In genomic region chr5:123744358-123744757, GRCm38 (mm10) we compare ENCODE assay signal across 17 mouse cellular contexts. TPM values are rescaled to one million over a fixed set of nuclear protein-coding genes. Genes with fewer than 3 reads are reported as not detected.
A peak's percentile ranks its signal among the peaks of the same experiment; 100 is the strongest.
DNase-seq lines count a peak whose midpoint lies in the region; TF ChIP-seq lines count a peak whose summit lies in the region.
"Had no signal": no experiment of that assay in that cellular context is flagged by ENCODE, and none has a peak within 500 bp of the region (broad histone marks: within the 10 kb centered on the region; RNA-seq: fewer than 3 reads in every experiment).

No protein-coding gene starts in this region.

- H3K36me3 ChIP-seq in heart, adult 2 months (ENCODE audit: control insufficient read depth, insufficient read depth, low read length), result peaks cover 55% of the 10 kb centered on the region

- H3K79me2 ChIP-seq in heart, adult 2 months (replicated peaks; ENCODE audit: control insufficient read depth, insufficient read depth, low read length), result no peaks in the 10 kb centered on the region; the same call in none of the 2 replicates

- no peak for TF ChIP-seq CTCF in heart, adult 2 months (IDR thresholded peaks at IDR 0.05)

- no peak overlapping the region for H3K9ac ChIP-seq in heart, adult 2 months (ENCODE audit: low read depth, low read length)
- H3K9ac ChIP-seq: forebrain, embryonic 13.5 days; heart, embryonic 13.5 days; hindbrain, embryonic 12.5 days; hindbrain, embryonic 15.5 days had no signal

- H3K27me3 ChIP-seq in heart, adult 2 months (ENCODE audit: control insufficient read depth, insufficient read depth, low read length), result no peaks in the 10 kb centered on the region
- H3K27me3 ChIP-seq: forebrain, embryonic 13.5 days; heart, embryonic 13.5 days; hindbrain, embryonic 12.5 days; hindbrain, embryonic 15.5 days had no signal

- H3K4me3 ChIP-seq in heart, adult 2 months, result no peak overlapping the region
- H3K4me3 ChIP-seq: forebrain, embryonic 10.5 days; forebrain, embryonic 13.5 days; heart, embryonic 13.5 days; hindbrain, embryonic 12.5 days; hindbrain, embryonic 15.5 days had no signal

- TF ChIP-seq EP300 in heart, adult 2 months (IDR thresholded peaks at IDR 0.05; ENCODE audit: insufficient read depth, low read depth, low read length), result no peak

- peak overlapping the region; percentile 29 for H3K27ac ChIP-seq in heart, adult 2 months
- H3K27ac ChIP-seq: forebrain, embryonic 10.5 days; forebrain, embryonic 13.5 days; heart, embryonic 13.5 days; hindbrain, embryonic 12.5 days; hindbrain, embryonic 15.5 days had no signal

- 46% methylated on average over 2 of the region's 2 CpGs for WGBS in heart, adult 2 months

- peak; percentile 34 for DNase-seq in gastrocnemius, adult 18-20 months (ENCODE audit: low spot score)
- DNase-seq in gastrocnemius, adult 8-10 months (ENCODE audit: low spot score in 2 of 2), result no peak
- no peak for DNase-seq in heart, adult 2 months
- DNase-seq in heart, postnatal 10 days, result no peak
- DNase-seq in lung, postnatal 25 days (ENCODE audit: low spot score), result peak; percentile 16
- DNase-seq in lung, postnatal 10 days, result no peak
- DNase-seq: adrenal gland, adult 8-10 months; adrenal gland, postnatal 25 days; cerebellum, adult 11-12 months; cerebellum, adult 8-10 months; cerebellum, postnatal 10 days; gastrocnemius, postnatal 10 days had no signal

- TF ChIP-seq POLR2A in heart, adult 2 months (IDR thresholded peaks at IDR 0.05; ENCODE audit: insufficient read depth, low read depth, low read length), result no peak

- intact Hi-C loops in heart, adult 2 months (cut with DNase I), result no loop called here
- intact Hi-C loops in heart, postnatal 10 days (cut with DNase I), result no loop called here

- H3K4me1 ChIP-seq in heart, adult 2 months (ENCODE audit: control insufficient read depth, insufficient read depth, low read length), result peaks cover 9% of the 10 kb centered on the region; the same call in 1 of the 2 replicates

RNA-seq across cellular contexts. Expression of gene Rsrc2, which starts 4.9 kb away (rescaled TPM):
- total RNA-seq in gastrocnemius, adult 18-20 months (2021), result 10 to 100 TPM; 38.5 to 39.8 TPM
- total RNA-seq in gastrocnemius, adult 8-10 months (2022), result 10 to 100 TPM; 28.1 to 39.6 (median 33.0) TPM
- total RNA-seq in heart, adult 2 months (2021), result 10 to 100 TPM; 38.3 to 39.0 TPM
- polyA plus RNA-seq in heart, adult 2 months (2012; rRNA removed), result 11.8 and 17.3 TPM in 2 replicates
- 10 to 100 TPM; 54.1 to 55.8 TPM for total RNA-seq in heart, postnatal 10 days (2021)

RNA-seq across cellular contexts. Expression of gene Kntc1, which starts 5.2 kb away (rescaled TPM):
- total RNA-seq in gastrocnemius, adult 18-20 months (2021), result under 1 TPM; 0.09 to 0.14 TPM
- under 1 TPM in 1 of 4 experiments, not detected in 3; 0.05 TPM for total RNA-seq in gastrocnemius, adult 8-10 months (2022)
- under 1 TPM; 0.05 to 0.14 TPM for total RNA-seq in heart, adult 2 months (2021)
- polyA plus RNA-seq in heart, adult 2 months (2012; rRNA removed), result 0.12 and 0.16 TPM in 2 replicates
- total RNA-seq in heart, postnatal 10 days (2021), result 10 to 100 TPM in 1 of 2 experiments, 1 to 10 TPM in 1; 6.9 to 10.3 TPM

RNA-seq across cellular contexts. Expression of gene Zcchc8, which starts 23.5 kb away (rescaled TPM):
- total RNA-seq in gastrocnemius, adult 18-20 months (2021), result 10 to 100 TPM; 16.2 to 18.0 TPM
- 10 to 100 TPM in 3 of 4 experiments, 1 to 10 TPM in 1; 10.0 to 15.4 (median 11.6) TPM for total RNA-seq in gastrocnemius, adult 8-10 months (2022)
- 10 to 100 TPM; 23.2 to 24.9 TPM for total RNA-seq in heart, adult 2 months (2021)
- polyA plus RNA-seq in heart, adult 2 months (2012; rRNA removed), result 12.6 and 16.1 TPM in 2 replicates
- total RNA-seq in heart, postnatal 10 days (2021), result 10 to 100 TPM; 39.4 to 49.5 TPM

RNA-seq across cellular contexts. Expression of gene Clip1, which starts 59.9 kb away (rescaled TPM):
- 100 to 1,000 TPM; 326 to 336 TPM for total RNA-seq in gastrocnemius, adult 18-20 months (2021)
- total RNA-seq in gastrocnemius, adult 8-10 months (2022), result 100 to 1,000 TPM; 341 to 375 (median 357) TPM
- 100 to 1,000 TPM; 156 to 195 TPM for total RNA-seq in heart, adult 2 months (2021)
- polyA plus RNA-seq in heart, adult 2 months (2012; rRNA removed), result 77.2 and 107 TPM in 2 replicates
- 100 to 1,000 TPM; 135 to 144 TPM for total RNA-seq in heart, postnatal 10 days (2021)

Comparison
In these comparisons a context has a peak if more than half of its experiments do, and no peak if none do; other contexts are left out.
1. DNase-seq: peak in gastrocnemius, adult 18-20 months (single experiment) and lung, postnatal 25 days (single experiment); none in gastrocnemius, adult 8-10 months (0 of 2), heart, adult 2 months (0 of 2), heart, postnatal 10 days (0 of 2) and lung, postnatal 10 days (single experiment).
2. RNA of gene Kntc1, which starts 5.2 kb away (total RNA-seq): 6.9 to 10.3 TPM in heart, postnatal 10 days; 0.09 to 0.14 TPM in gastrocnemius, adult 18-20 months, 0.05 to 0.14 TPM in heart, adult 2 months and 0.05 TPM in gastrocnemius, adult 8-10 months; every median in the first group is over 4 times any median in the second.